Mouse (Mus musculus) thymus, postnatal 25 days (tissue): ENCODE data around the gene Zmat3.

Source experiments
- DNase-seq: peaks from one replicate; pipeline ENCODE4 v3.0.0; 2022

The Zmat3 gene

DNA sequence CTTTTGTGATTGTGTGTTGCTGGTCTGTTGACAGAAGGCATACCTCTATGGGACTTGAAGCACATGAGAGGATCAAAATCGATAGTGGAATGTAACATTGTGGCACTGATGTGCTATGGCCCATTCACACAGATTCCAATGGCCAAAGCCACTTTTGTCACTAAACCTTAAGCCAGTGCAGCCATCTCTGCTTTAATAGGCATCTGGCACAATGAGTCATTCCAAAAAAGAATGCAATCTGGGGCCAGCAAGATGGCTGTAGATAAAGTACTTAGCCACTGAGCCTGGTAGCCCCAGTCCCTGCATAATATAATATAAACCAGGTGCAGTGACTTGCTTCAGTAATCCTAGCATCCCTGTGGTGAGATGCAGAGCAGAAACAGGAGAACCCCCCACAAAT, 1.7 kb upstream of the Zmat3 start:
- DNase-seq, result no peak

DNA sequence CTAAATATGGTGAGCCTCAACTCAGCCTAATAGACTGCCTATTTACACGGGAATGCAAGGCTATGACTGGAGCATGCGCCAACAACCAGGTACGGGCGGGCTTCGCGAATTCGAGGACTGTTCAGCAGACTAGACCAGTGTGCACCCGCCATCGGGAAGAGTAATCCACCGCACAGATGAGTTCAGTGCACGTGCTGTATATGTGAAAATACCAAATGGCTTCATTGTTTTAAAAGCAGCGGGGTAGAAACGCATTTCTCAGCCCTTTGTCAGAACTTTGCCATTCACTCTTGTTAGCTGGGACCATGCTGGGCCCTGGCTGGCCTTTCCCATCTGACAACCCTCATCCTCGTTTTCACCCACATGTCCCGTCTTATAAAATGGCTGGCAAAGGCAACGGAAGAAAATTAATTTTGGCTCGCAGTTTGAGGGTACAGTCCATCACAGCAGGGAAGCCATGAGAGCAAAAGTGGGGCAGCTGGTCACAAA, 476 bp upstream of the Zmat3 start:
- DNase-seq, result no peak

DNA sequence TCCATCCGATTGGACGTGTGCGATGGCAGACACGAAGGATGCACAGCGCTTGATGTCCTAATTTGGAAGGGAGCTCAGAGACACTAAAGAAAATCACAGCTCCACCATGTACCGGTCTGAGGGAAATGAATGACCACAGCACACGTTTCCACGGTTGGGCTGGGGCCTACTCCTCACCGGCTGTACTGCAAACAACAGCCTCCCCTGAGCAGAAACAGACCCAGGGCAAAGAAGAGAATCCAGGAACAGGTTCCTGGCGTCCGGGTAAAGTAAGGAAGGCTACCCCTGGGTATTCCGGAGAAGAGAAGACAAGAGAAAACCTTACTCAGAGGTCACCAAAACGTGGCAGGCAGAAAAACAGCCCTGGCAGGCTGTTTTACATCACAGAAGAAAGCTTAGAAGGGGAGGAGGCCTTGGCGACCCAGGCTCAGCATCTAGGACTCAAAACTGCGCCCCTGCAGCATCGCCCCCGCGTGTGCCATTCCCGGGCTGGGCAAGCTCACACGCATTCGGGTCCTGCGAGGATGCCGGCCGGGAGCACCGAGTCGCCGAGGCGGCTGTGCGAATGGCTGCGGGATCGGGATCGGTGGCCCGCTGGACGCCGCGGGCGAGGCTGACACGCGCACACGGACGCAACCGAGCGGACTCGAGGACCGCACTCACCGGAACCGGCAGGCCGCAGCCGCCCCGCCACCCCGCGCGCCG, 821 bp downstream of the Zmat3 start:
- DNase-seq, result no peak

DNA sequence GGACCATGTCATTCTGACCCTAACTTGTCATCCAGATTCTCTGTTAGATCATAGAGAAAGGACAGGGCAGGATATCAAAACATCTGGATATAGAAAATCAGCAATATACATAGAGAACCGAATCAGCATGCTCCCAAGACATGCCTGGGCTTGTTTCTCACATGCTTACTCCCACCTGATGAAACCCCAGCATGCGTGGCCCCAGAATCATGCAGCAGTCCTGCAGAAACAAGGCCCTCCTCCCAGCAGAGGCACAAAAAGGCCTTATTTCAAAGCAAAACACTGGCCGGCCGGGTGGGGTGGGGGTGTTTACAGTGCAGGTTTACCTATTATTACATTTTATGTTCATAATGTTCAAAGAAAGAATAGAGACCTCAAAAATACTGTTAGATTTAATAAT, 1.6 kb downstream of the Zmat3 start:
- DNase-seq, result no peak

DNA sequence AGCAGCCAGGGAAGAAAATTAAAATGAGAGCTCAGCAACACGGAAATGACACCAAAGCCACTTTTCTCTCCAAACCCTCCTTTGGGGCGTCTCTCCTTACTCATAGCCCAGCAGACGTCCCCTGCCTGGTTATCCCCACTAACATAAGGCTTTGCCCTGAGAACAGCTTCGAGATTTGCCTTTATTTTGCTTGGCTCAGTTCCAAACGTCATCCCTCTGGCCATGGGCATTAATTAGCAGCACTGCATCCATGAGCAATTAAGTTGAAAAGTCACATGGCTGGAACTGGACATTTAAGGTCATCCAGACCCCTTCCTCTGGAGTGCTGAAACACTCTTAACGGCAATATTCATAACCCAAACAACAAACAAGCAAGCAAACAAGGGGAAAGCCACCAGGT, 4.6 kb downstream of the Zmat3 start:
- no peak for DNase-seq

DNA sequence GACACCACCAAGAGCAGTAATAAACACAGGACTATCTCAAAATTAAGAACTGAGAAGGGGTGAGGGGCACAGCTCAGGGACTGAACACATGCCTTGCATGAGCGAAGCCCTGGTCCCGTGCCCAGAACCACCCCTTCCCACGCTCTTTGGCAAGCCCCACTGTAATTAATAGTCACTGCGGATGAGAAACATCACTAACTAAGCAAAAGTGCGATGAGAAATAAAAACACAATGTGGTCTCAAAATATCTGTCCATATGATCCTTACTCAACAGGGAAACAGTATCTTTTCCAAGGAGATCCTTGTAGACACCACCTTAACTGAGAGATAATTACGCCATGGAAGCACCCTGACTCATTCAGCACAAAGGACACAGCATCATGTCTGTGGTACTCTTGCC, 17.9 kb downstream of the Zmat3 start:
- no peak for DNase-seq

DNA sequence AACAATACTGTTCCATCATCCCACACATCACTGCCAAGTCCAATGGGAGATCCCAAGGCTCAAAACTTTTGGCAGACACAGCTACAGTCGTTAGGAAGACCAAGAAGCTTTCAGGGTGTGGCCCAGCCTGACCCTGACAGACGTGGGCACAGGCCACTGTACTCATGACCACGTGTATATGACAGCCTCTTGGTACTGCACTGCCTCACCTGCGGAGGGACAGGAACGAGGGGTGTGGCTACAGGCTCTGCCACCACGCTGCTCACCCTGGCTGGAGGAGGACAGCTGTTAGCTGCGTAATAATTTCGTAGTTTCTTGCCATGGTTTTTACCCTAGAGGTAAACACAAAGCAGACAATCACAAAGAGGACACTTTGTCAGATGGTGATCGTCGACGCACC, 20.6 kb downstream of the Zmat3 start:
- DNase-seq, result no peak

DNA sequence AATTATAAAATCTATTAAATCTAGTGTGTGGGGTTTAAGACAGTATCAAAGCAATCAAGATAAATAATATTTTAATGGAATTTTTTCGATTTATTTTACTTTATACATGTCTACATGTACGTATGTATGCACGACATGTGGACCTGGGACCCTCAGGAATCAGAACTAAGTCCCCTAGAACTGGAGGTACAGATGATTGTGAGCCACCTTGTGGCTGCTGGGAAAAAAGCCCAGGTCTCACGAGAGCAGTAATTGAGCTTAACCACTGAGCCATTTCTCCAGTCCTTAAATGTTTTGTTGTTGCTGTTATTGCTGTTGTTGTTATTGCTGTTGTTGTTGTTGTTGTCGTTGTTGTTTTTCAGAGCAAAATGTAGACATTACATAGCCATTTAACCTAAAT, 21.0 kb downstream of the Zmat3 start:
- DNase-seq, result no peak

DNA sequence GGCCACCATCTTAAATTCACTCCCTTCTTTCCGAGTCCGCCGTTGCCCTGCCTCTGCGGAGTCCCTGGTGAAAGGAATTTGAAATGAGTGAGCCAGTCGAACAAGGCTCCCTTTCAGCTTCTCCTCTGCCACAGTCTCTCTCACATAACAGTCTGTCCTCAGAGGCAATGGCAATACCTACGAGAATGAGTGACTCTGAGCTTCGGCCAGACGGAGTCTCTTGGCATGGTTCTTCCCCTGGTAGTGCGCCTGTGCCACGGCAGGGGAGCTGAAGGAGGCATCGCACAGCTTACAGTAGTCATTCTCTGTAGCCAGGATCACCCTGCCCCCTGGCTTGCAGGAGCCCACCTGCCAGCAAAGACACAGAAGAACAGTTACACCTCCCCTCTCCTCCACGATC, 22.4 kb downstream of the Zmat3 start:
- DNase-seq, result no peak

DNA sequence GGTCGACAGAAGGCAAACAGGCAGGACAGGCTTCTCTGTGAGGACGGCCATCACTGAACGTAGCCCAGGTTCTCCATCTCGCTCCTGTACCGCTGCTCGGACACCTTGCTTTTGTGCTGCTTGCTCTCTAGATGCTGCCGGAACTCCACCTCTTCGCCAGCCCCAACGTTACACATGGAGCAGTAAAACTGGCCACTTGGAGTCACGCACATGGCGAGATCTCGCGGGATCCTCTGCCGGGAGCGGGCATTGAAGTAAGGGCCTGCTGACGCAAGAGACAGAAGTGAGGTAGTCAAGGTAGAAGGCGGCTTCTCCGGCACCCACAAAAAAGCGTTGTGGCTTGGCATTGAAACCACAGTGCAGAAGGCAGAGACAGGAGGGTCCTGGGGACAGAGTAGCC, 24.4 kb downstream of the Zmat3 start:
- no peak for DNase-seq

DNA sequence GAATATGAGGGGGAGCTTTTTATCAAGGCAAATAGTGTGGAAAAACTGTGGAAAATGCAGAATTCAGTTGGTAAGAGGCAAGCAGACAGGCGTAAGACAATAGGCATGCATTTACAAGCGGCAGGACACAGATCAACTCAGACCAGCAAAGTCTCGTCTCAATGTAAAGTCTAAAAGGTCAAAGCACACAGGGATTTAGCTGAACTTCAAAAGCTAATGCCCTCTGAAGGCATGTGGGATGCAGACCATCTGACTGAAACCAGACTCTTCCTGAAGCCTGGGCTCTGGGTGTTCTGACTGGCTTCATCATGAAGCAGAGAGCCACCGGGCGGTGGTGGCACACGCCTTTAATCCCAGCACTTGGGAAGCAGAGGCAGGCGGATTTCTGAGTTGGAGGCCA, 27.6 kb downstream of the Zmat3 start:
- no peak for DNase-seq

DNA sequence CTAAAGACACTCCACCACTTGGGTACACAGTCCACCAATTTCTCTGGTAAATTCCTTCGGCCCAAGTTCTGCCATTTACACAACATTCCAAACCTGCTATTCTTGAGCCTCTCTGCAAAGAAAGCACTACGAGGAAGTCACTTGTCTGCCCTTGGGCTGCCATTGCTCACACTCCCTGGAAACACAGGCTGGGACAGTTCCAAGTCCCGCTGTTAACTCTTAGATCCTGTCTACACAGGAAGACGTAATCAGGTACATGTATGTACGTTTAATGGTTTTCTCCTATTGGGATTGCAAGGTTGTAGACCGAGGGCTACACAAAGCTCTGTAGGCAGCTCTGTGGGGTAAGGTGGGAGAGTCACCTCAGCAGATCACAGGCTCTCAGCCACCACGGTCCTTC, 28.0 kb downstream of the Zmat3 start:
- no peak for DNase-seq

DNA sequence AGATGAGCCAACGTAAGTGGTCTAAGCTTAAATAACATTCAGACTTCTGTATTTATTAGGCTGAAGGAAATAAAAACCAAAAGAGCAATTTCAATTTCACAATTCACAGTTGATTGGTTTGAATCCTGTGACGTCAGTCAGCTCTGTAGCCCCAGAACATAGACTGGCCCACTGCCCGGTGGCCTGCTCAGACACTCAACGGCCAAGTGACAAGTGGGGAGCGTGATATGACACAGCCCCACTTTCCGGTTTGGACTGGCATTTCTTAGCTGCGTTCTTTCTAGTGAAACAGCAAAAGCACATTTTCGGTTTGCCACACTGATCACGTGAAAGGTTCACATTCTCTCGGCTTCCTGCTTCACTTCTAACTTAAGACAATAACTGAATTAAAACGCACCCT, 30.9 kb downstream of the Zmat3 start:
- DNase-seq, result no peak

DNA sequence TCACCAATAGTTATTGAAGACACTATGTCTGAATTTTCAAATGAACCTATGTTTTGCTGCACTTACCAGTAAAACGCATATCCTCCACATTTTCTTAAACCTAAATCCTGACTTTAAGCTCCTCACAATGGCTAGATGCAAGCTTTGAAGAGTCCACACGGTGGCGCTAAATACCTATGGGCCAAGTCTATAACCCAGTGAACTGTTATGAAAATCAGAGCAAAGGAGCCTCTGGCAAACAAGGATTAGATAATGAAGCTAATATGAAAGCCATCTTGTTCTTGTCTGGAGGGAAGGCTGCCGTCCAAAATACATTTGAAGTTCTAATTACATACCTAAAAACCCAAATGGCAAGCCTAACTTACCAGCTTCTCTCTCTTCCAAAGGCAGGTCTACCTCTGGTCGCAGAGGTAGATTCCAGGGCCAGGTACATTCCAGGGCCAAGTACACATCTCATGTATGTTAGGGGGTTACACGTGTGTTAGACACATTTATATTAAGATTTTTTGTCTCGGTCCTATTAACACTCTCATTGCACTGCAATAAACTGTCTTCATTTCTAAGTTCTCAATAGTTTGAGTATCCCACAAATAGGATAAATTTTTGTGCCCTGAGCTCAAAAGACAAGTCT, 32.2 kb downstream of the Zmat3 start:
- DNase-seq, result peak; percentile 69

DNA sequence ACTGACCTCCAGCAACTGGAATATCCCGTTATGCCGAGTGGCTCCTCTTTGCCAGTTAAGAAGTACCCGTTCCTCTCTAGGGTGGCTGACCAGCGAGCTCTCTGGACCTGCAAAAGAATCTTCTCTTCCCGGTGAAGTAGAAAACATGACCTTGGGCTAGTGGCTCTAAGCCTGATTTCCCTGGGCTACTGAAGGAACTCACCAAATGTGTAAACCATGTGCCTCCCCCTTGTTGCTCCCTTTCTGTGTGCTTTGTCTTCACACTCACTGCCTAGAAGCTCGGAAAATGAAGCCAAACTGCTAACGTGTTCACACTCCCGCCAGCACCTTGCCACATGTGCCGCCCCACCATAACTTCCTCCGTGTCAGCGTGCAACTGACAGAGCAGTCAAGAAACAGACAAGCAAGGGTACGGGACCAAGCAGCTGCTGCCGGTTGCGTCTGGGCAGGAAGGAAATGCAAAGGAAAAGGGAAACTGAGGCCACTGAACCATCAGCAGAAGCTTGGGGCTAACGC, 47.9 kb downstream of the Zmat3 start:
- no peak for DNase-seq

DNA sequence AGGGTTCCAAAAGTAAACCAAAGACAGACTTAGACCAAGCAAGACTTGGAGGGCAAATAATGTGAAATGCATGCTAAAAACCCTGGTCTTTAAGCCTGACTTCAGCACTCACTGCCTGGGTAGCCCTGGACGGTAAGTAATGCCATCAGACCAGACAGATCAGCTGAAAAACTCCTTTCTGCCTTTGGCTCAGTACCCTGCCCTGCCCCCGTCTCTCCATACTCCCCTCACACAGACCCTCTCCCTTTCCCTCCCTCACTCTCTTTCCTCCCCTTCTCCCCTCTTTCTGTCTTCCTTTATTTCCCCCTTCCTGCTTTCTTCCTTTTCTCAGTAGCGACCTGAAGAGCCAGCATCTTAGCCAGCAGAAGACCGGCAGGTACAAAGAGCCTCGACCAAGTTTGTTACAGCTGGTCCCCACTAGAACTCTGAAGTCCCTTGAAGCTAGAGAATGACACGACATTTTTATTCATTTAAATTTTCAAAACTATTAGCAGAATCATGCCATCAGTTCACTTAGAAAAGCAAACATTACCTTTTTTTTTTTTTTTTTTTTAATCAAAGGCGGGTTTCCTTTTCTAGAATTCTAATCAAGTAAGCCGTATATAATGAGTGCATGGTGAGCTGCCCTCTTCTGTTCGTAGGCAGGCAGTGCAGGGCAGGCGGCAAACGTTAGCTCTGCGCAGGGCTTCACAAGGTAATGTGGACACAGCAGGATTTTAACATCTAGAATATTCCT, 48.5 kb downstream of the Zmat3 start:
- peak; percentile 30 for DNase-seq

DNA sequence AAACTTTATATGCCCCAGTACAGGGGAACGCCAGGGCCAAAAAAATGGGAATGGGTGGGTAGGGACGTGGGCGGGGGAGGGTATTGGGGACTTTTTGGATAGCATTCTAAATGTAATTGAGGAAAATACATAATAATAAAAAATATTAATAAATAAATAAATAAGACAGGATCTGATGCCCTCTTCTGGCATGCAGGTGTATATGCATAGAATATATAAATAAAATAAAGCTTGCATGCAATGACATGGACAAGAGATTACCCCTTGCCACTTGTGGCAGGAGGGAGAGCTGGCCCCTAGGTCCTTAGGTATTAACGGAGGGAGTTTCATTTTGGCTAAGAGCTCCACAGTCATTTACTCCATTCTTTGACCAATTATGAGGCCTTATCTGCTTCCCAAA, 51.1 kb downstream of the Zmat3 start:
- no peak for DNase-seq

DNA sequence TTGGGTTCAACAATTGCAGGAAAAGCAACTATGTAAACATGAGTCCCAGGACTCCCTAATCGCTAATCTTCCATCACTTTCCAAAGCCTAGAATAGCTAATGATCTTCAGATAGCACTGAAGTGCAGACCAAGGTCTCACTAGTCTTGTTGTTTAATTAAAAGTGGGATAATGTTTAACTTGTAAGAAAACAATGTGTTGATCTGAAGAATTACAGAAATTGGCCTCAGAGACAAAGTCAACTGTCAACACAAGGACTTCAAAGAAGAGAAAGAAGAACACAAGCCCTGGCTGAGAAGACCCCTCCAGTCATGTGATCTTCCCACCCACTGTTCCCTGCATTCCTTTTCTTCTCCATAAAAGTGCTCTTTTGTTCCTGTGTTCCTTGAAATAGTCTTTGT, 61.6 kb downstream of the Zmat3 start:
- DNase-seq, result no peak

DNA sequence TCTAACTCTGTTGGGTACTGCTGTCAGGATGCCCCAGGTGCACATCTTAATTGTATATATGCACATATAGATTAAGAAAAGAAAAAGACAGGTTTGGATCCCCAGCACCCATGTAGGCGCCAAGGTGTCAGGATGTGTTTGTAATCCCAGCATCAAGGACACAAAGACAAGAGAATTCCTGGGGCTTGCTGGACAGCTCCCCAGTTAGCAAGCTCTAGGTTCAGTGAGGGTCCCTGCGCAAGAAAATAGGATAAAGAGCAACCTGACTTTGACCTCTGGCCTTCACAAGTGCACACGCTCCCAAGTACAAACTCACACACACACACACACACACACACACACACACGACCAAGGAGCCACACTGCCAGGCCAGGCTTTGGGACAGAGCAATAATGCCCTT, 73.8 kb downstream of the Zmat3 start:
- no peak for DNase-seq
